ENCODE assay signal across 8 mouse cellular contexts in genomic region chr9:86745926-86746581, GRCm38 (mm10). TPM values are rescaled to one million over a fixed set of nuclear protein-coding genes. Genes with fewer than 3 reads are reported as not detected.
DNase-seq lines count a peak whose midpoint lies in the region; ATAC-seq lines count a peak whose summit lies in the region.

No protein-coding gene starts in this region.

- ATAC-seq in hindbrain, embryonic 14.5 days (ENCODE audit: low FRiP score), result peak; percentile 86
- no peak for ATAC-seq in monocyte, adult 5-6 weeks (replicated peaks; ENCODE audit: insufficient number of reproducible peaks, low FRiP score, low TSS enrichment, poor library complexity, severe bottlenecking)

- H3K4me1 ChIP-seq in hindbrain, embryonic 14.5 days (replicated peaks; ENCODE audit: control insufficient read depth, insufficient read depth, low read length), result peaks cover 5% of the 10 kb centered on the region

- H3K4me2 ChIP-seq in hindbrain, embryonic 14.5 days (replicated peaks), result no peak overlapping the region

- H3K4me3 ChIP-seq in hindbrain, embryonic 14.5 days (replicated peaks; ENCODE audit: low read length), result no peak overlapping the region

- DNase-seq in Muller cell, postnatal 12 days (ENCODE audit: inconsistent ontology term), result peak; percentile 68
- DNase-seq in cerebellum, adult 9-10 months, result peak; percentile 65
- peak; percentile 56 to 69 for DNase-seq in frontal cortex, postnatal 10 days (ENCODE audit: low spot score in 2 of 2)
- DNase-seq in hindbrain, embryonic 14.5 days (ENCODE audit: low spot score), result peak; percentile 84
- peak; percentile 68 to 87 for DNase-seq in layer of hippocampus, postnatal 14 days (ENCODE audit: low spot score in 2 of 2)
- DNase-seq in lung, postnatal 25 days (ENCODE audit: low spot score), result peak; percentile 76
- peak; percentile 80 to 82 for DNase-seq in right cerebral cortex, adult 2 months (ENCODE audit: low spot score in 2 of 2)

- H3K36me3 ChIP-seq in hindbrain, embryonic 14.5 days (replicated peaks; ENCODE audit: control insufficient read depth, insufficient read depth), result no peaks in the 10 kb centered on the region

- no peaks in the 10 kb centered on the region for H3K27me3 ChIP-seq in hindbrain, embryonic 14.5 days (ENCODE audit: control insufficient read depth, insufficient read depth, low read length)

- H3K27ac ChIP-seq in hindbrain, embryonic 14.5 days, result no peak overlapping the region

- 35% methylated on average over 13 of the region's 13 CpGs for WGBS in hindbrain, embryonic 14.5 days

- H3K9ac ChIP-seq in hindbrain, embryonic 14.5 days, result no peak overlapping the region

- H3K9me3 ChIP-seq in hindbrain, embryonic 14.5 days (ENCODE audit: control insufficient read depth, low read length), result no peaks in the 10 kb centered on the region

RNA-seq across cellular contexts. Expression of gene Prss35, which starts 2.6 kb away (rescaled TPM):
- 6.6 and 7.2 TPM in 2 replicates for polyA plus RNA-seq in hindbrain, embryonic 14.5 days (2014; fragmentation: Nextera tagmentation; extraction: Ambion mirVana)
- total RNA-seq in layer of hippocampus, postnatal 14 days (2021), result 10 to 100 TPM; 13.3 TPM
- total RNA-seq in monocyte, adult 5-6 weeks (2017), result not detected in 3 replicates

RNA-seq across cellular contexts. Expression of gene Me1, which starts 50.3 kb away (rescaled TPM):
- 53.5 and 61.8 TPM in 2 replicates for polyA plus RNA-seq in hindbrain, embryonic 14.5 days (2014; fragmentation: Nextera tagmentation; extraction: Ambion mirVana)
- 10 to 100 TPM; 84.3 to 87.7 TPM for total RNA-seq in layer of hippocampus, postnatal 14 days (2021)
- total RNA-seq in monocyte, adult 5-6 weeks (2017), result 0.29 to 0.32 TPM in 2 of 3 replicates, not detected in the other

Comparison
In these comparisons a context has a peak if more than half of its experiments do, and no peak if none do; other contexts are left out.
1. RNA of gene Prss35, which starts 2.6 kb away (total RNA-seq): 13.3 TPM in layer of hippocampus, postnatal 14 days; not detected in monocyte, adult 5-6 weeks; every median in the first group is over 10 times any median in the second.
2. RNA of gene Me1, which starts 50.3 kb away (total RNA-seq): 84.3 to 87.7 TPM in layer of hippocampus, postnatal 14 days; 0.29 to 0.32 TPM in monocyte, adult 5-6 weeks; every median in the first group is over 10 times any median in the second.
3. Peak in every context shown above with its lines, with median percentiles within 50 percentile points of each other: DNase-seq.